Mouse (Mus musculus) heart, adult 9 months (tissue): Measurements from ENCODE around the gene Tuba3a.

Experiments
- DNase-seq, 2 experiments: peaks; one replicate each; pipeline ENCODE4 v3.0.0; 2022; ENCODE audit warnings: low spot score in 2 of 2

The Tuba3a gene

GRCm38 (mm10) chr6:125285890-125286289 lies at the start of gene Tuba3a:
Gene Tuba3a, minus strand, starts transcription at chr6:125286042.
- DNase-seq = no peak

- DNase-seq = no peak
These were observed 48.5 kb upstream of the Tuba3a start for GRCm38 (mm10) chr6:125334356-125334755.

GRCm38 (mm10) chr6:125333112-125333899 lies 47.5 kb upstream of the Tuba3a start:
- no peak for DNase-seq

- DNase-seq = peak; percentile 96
These were observed 44.9 kb upstream of the Tuba3a start for GRCm38 (mm10) chr6:125330626-125331326.

GRCm38 (mm10) chr6:125328243-125328642 lies 42.4 kb upstream of the Tuba3a start:
- peak in 1 of 2 experiments; percentile 52 for DNase-seq

- no peak for DNase-seq
These were observed 39.5 kb upstream of the Tuba3a start for GRCm38 (mm10) chr6:125325337-125325736.

GRCm38 (mm10) chr6:125323547-125323946 lies 37.7 kb upstream of the Tuba3a start:
- DNase-seq = no peak

- no peak for DNase-seq
These were observed 37.0 kb upstream of the Tuba3a start for GRCm38 (mm10) chr6:125322794-125323193.

GRCm38 (mm10) chr6:125321114-125321855 lies 35.4 kb upstream of the Tuba3a start:
- DNase-seq = no peak

GRCm38 (mm10) chr6:125320323-125320722 lies 34.5 kb upstream of the Tuba3a start, which contains the start of gene Scnn1a:
Gene Scnn1a, plus strand, starts transcription at chr6:125320659.
- DNase-seq = no peak

GRCm38 (mm10) chr6:125319919-125320296 lies 34.1 kb upstream of the Tuba3a start:
- no peak for DNase-seq

GRCm38 (mm10) chr6:125318981-125319918 lies 33.4 kb upstream of the Tuba3a start:
- DNase-seq = no peak

GRCm38 (mm10) chr6:125317077-125317476 lies 31.2 kb upstream of the Tuba3a start:
- no peak for DNase-seq

- no peak for DNase-seq
These were observed 28.9 kb upstream of the Tuba3a start for GRCm38 (mm10) chr6:125314746-125315145.

GRCm38 (mm10) chr6:125314231-125314563 lies 28.4 kb upstream of the Tuba3a start:
- DNase-seq = no peak

GRCm38 (mm10) chr6:125313546-125314230 lies 27.8 kb upstream of the Tuba3a start, which contains the start of gene Ltbr:
Gene Ltbr, minus strand, starts transcription at chr6:125313885.
- DNase-seq = peak; percentile 91 to 93

GRCm38 (mm10) chr6:125312581-125313355 lies 26.9 kb upstream of the Tuba3a start:
- no peak for DNase-seq

GRCm38 (mm10) chr6:125312171-125312570 lies 26.3 kb upstream of the Tuba3a start:
- DNase-seq = no peak

GRCm38 (mm10) chr6:125309406-125309805 lies 23.6 kb upstream of the Tuba3a start:
- no peak for DNase-seq

- DNase-seq = no peak
These were observed 23.1 kb upstream of the Tuba3a start for GRCm38 (mm10) chr6:125308921-125309320.
